Comparison of ENCODE assay signal across 9 mouse cellular contexts in genomic region chr14:60739616-60740015, GRCm38 (mm10). TPM values are rescaled to one million over a fixed set of nuclear protein-coding genes. Genes with fewer than 3 reads are reported as not detected.
DNase-seq lines count a peak whose midpoint lies in the region; ATAC-seq and TF ChIP-seq lines count a peak whose summit lies in the region.
"Had no signal": no experiment of that assay in that cellular context is flagged by ENCODE, and none has a peak within 500 bp of the region (broad histone marks: within the 10 kb centered on the region; RNA-seq: fewer than 3 reads in every experiment).

No protein-coding gene starts in this region.

- H3K9me3 ChIP-seq in embryonic facial prominence, embryonic 15.5 days (replicated peaks): no peaks in the 10 kb centered on the region
- no peaks in the 10 kb centered on the region for H3K9me3 ChIP-seq in limb, embryonic 15.5 days

- ATAC-seq in embryonic facial prominence, embryonic 15.5 days (ENCODE audit: insufficient number of reproducible peaks, low FRiP score, low TSS enrichment, low read depth): no peak
- ATAC-seq in limb, embryonic 15.5 days (ENCODE audit: insufficient number of reproducible peaks, low FRiP score, low TSS enrichment, low read depth): no peak
- ATAC-seq in inflammation-experienced regulatory T-cells, adult 6 months: no peak

- H3K4me2 ChIP-seq in embryonic facial prominence, embryonic 15.5 days (replicated peaks): no peak overlapping the region
- H3K4me2 ChIP-seq in limb, embryonic 15.5 days: no peak overlapping the region

- no peak for TF ChIP-seq CTCF in layer of hippocampus, adult 2 months (conservative IDR thresholded peaks at IDR 0.05)

- H3K4me3 ChIP-seq in layer of hippocampus, adult 2 months: no peak overlapping the region
- no peak overlapping the region for H3K4me3 ChIP-seq in embryonic facial prominence, embryonic 15.5 days (replicated peaks)
- H3K4me3 ChIP-seq in limb, embryonic 15.5 days: no peak overlapping the region

- DNase-seq in layer of hippocampus, adult 2 months (ENCODE audit: low spot score in 2 of 2): no peak
- no peak for DNase-seq in layer of hippocampus, postnatal 36 days
- DNase-seq in brain, adult 2 months (ENCODE audit: low read depth, low spot score): peak; percentile 65
- DNase-seq in left cerebral cortex, postnatal 25 days (ENCODE audit: low spot score in 2 of 2): no peak
- no peak for DNase-seq in kidney, postnatal 36 days
- DNase-seq: left cerebral cortex, postnatal 4 days had no signal

- peaks cover 61% of the 10 kb centered on the region for H3K4me1 ChIP-seq in embryonic facial prominence, embryonic 15.5 days
- H3K4me1 ChIP-seq in limb, embryonic 15.5 days: peaks cover 63% of the 10 kb centered on the region

- no peaks in the 10 kb centered on the region for H3K36me3 ChIP-seq in embryonic facial prominence, embryonic 15.5 days
- H3K36me3 ChIP-seq in limb, embryonic 15.5 days: no peaks in the 10 kb centered on the region

- WGBS in embryonic facial prominence, embryonic 15.5 days: 67% methylated on average over 12 of the region's 12 CpGs
- 55% methylated on average over 12 of the region's 12 CpGs for WGBS in limb, embryonic 15.5 days

- H3K9ac ChIP-seq in embryonic facial prominence, embryonic 15.5 days: no peak overlapping the region
- no peak overlapping the region for H3K9ac ChIP-seq in limb, embryonic 15.5 days

- H3K27ac ChIP-seq in layer of hippocampus, adult 2 months: peak overlapping the region; percentile 85
- H3K27ac ChIP-seq in embryonic facial prominence, embryonic 15.5 days (replicated peaks): peak overlapping the region; percentile 60
- H3K27ac ChIP-seq in limb, embryonic 15.5 days: peak overlapping the region; percentile 59

- intact Hi-C loops in left cerebral cortex, postnatal 25 days (cut with DNase I): no loop called here

- no peaks in the 10 kb centered on the region for H3K27me3 ChIP-seq in embryonic facial prominence, embryonic 15.5 days
- H3K27me3 ChIP-seq in limb, embryonic 15.5 days: no peaks in the 10 kb centered on the region

RNA-seq across cellular contexts. Expression of gene C1qtnf9, which starts 28.3 kb away (rescaled TPM):
- under 1 TPM; 0.29 to 0.44 TPM for total RNA-seq in layer of hippocampus, adult 2 months (2021)
- under 1 TPM; 0.22 to 0.38 TPM for total RNA-seq in layer of hippocampus, postnatal 36 days (2021)
- 3.6 and 4.1 TPM in 2 replicates for polyA plus RNA-seq in embryonic facial prominence, embryonic 15.5 days (2015; fragmentation: Nextera tagmentation; extraction: Ambion mirVana)
- polyA plus RNA-seq in limb, embryonic 15.5 days (2015; fragmentation: Nextera tagmentation; extraction: Ambion mirVana): 6.3 and 7.6 TPM in 2 replicates
- under 1 TPM; 0.34 to 0.48 TPM for total RNA-seq in left cerebral cortex, postnatal 25 days (2021)
- under 1 TPM in 1 of 3 experiments, not detected in 2; 0.30 TPM for polyA plus RNA-seq in inflammation-experienced regulatory T-cells, adult 6 months (2017; shearing (Covaris generic))

RNA-seq across cellular contexts. Expression of gene Mipep, which starts 44.8 kb away (rescaled TPM):
- total RNA-seq in layer of hippocampus, adult 2 months (2021): 10 to 100 TPM; 31.1 to 33.9 TPM
- total RNA-seq in layer of hippocampus, postnatal 36 days (2021): 10 to 100 TPM; 32.0 to 33.0 TPM
- polyA plus RNA-seq in embryonic facial prominence, embryonic 15.5 days (2015; fragmentation: Nextera tagmentation; extraction: Ambion mirVana): 20.0 and 24.3 TPM in 2 replicates
- polyA plus RNA-seq in limb, embryonic 15.5 days (2015; fragmentation: Nextera tagmentation; extraction: Ambion mirVana): 16.4 and 18.4 TPM in 2 replicates
- 10 to 100 TPM; 24.7 to 25.7 TPM for total RNA-seq in left cerebral cortex, postnatal 25 days (2021)
- 1 to 10 TPM; 1.7 to 2.1 (median 1.9) TPM for polyA plus RNA-seq in inflammation-experienced regulatory T-cells, adult 6 months (2017; shearing (Covaris generic))
